Mouse (Mus musculus) bone marrow macrophage, adult 2 months (primary cell): Measurements from ENCODE around the gene Ctc1.

Experiments used
- CTCF ChIP-seq: IDR thresholded peaks from 2 replicates; pipeline ENCODE4 v1.5.1; 2012; ENCODE audit warnings: low read depth, mild to moderate bottlenecking, low read length, moderate library complexity
- POLR2A ChIP-seq: IDR thresholded peaks from 2 replicates; pipeline ENCODE4 v1.6.1; 2012; ENCODE audit warnings: mild to moderate bottlenecking, low read depth, low read length, borderline replicate concordance

DNA sequence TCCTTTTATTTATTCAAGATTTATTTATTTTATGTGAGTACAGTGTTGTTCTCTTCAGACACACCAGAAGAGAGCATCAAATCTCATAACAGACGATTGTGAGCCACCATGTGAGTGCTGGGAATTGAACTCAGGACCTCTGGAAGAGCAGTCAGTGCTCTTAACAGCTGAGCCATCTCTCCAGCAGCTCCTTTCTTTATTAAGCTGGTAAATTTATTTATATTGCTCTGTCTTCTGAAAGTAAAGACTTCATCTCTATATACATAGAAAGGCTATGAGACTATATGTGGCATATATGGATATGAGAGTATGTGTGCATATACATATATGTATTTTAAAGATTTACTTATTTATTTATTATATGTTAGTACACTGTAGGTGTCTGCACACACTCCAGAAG lies 6.2 kb upstream of the Ctc1 start:
- TF ChIP-seq CTCF (no peak), POLR2A (no peak)
